Mouse (Mus musculus) central nervous system, embryonic 14 days (tissue): ENCODE data around the gene Usp24. TPM values are rescaled to one million over a fixed set of nuclear protein-coding genes. Genes with fewer than 3 reads are reported as not detected.

Experiments used
- polyA plus RNA-seq: library from polyadenylated mRNA; depleted of rRNA; stranded (reverse); fragments of >200 nt; gene quantifications from 2 replicates; pipeline ENCODE4 v1.2.3, GENCODE M21; 2012; rRNA removed

The Usp24 gene
- 17.3 and 18.8 TPM in 2 replicates for polyA plus RNA-seq

DNA sequence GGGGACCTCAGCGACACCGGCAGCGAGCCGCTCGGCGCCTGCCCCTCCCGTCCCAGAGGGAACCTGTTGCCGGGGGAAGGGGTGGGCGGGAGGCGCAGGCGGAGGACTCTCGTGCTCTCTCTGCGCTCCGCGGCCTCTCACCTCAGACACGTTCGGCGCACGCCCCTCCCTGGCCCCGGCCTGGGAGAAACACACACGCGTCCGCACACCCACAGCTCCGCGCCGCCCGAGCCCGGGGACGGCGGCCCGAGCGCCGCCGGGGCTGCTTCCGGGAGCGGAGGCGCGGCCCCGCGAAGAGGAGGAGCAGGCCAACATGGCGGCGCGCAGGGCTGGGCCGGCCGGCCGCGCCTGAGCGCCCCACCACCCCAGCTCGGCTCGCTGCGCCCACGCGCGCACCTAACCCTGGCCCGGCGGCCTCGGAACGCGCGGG lies at the start of gene Usp24:
Usp24 (plus strand) TSS at position 293 of the 430 bp plus-strand sequence.

Other genes with a start within 250 kb of the Usp24 start
- 1.6 and 3.3 TPM in 2 replicates for gene Pcsk9, start 148.1 kb downstream of the Usp24 start, polyA plus RNA-seq
- not detected in 2 replicates for gene Bsnd, start 176.1 kb downstream of the Usp24 start, polyA plus RNA-seq
- 66.1 and 69.8 TPM in 2 replicates for gene Dhcr24, start 244.8 kb downstream of the Usp24 start, polyA plus RNA-seq